Mouse (Mus musculus) gastrocnemius, adult 2 months (tissue): Measurements from ENCODE around the gene Zc3h12c. TPM values are rescaled to one million over a fixed set of nuclear protein-coding genes. Genes with fewer than 3 reads are reported as not detected.

Source experiments
- DNase-seq: peaks from one replicate; pipeline ENCODE4 v3.0.0; 2022
- H3K27ac ChIP-seq: fragments of 200-600 bp; 2 replicates; pipeline ENCODE4 v1.8.1; 2022; ENCODE audit warnings: mild to moderate bottlenecking
- H3K4me3 ChIP-seq: fragments of 200-600 bp; 2 replicates; pipeline ENCODE4 v1.8.1; 2022; ENCODE audit warnings: mild to moderate bottlenecking, moderate library complexity
- CTCF ChIP-seq: fragments of 200-600 bp; IDR thresholded peaks from 2 replicates; pipeline ENCODE4 v1.8.1; 2022; ENCODE audit warnings: antibody characterized with exemption, mild to moderate bottlenecking, moderate library complexity
- intact Hi-C: fragments of 180-260 bp; cut with DNase I; formaldehyde crosslinking; loops from one replicate; pipeline ENCODE4 v1.15.1; 2025
- total RNA-seq, 2 experiments: library from RNA; stranded (reverse); gene quantifications; 2 replicates each; pipeline ENCODE4 v1.2.3; 2021

Zc3h12c gene
- total RNA-seq, 2 experiments from 2014 or later = 7.8 to 9.8 TPM

DNA sequence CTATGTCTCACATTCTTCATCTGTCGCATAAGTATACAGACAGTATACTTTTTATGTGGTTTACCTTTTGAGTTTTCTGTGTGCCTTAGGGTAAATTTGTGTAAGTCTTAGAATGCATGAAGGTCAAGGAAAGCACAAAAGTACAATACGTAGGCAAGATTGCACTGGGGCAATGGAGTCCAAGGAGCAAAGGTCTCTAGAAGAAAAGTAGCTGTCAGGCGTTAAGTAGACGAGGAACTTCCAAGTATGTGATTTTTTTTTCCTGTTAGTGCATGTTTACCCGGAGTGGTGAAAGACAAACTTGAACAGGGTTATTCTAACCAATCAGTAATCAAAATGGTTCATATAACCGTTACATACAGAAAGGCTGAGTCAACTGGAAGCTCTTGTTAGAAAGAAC is 12.5 kb upstream of the Zc3h12c start:
- intact Hi-C loops = no loop called here
- no peak overlapping the region for H3K27ac ChIP-seq
- no peak for DNase-seq
- TF ChIP-seq CTCF = no peak
- H3K4me3 ChIP-seq = no peak overlapping the region

DNA sequence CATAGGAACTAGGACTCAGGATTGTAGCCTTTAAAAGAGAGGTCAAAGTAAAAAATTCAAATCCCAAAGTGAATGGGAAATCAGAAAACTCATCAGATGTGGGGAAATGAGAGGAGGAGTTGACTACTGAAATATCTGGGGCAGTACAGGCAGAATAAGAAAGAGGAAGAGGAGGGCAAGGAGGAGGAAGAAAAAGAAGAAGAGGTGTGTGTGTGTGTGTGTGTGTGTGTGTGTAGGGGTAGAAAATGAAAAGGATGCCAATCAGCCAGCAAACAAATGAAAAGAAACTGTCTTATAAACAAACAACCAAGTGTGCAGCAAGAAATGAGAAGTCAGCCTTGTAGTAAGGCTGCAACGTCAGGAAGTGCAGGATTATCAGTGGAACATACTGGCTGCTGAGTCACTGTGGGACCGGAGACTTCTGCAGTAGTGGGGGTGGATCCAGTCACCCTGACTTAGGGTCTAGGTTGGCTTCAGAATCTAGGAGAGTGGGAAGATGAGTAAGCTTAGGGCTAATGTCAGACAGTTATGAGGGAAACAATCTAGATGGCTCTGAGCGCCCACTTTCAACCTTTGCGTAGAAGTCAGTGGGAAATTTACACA is 7.0 kb upstream of the Zc3h12c start:
- DNase-seq = no peak
- Histone ChIP-seq H3K4me3 (no peak overlapping the region), H3K27ac (no peak overlapping the region)
- intact Hi-C loops = no loop called here
- TF ChIP-seq CTCF = no peak

DNA sequence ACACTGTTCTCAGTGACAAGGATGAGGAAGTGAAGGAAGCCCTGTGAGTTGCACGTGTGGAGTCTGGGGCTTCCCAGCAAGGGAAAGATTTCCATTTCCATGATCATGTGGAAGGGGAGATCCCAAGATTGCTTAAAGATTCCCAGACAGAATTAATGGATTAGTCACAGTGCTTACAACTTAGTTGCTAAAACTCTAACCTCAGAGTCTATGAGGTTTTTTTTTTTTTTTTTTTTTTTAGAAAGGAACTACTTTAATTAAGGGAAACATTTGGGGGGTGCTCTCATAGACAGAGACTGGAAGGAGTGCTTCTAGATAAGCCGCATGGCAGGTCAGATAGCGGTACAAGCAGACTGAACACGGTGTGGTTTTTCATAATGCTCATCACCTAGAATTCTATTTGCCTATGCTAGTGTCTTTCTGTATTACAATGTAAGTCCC is 6.3 kb upstream of the Zc3h12c start:
- intact Hi-C loops = no loop called here
- H3K4me3 ChIP-seq = no peak overlapping the region
- TF ChIP-seq CTCF = no peak

DNA sequence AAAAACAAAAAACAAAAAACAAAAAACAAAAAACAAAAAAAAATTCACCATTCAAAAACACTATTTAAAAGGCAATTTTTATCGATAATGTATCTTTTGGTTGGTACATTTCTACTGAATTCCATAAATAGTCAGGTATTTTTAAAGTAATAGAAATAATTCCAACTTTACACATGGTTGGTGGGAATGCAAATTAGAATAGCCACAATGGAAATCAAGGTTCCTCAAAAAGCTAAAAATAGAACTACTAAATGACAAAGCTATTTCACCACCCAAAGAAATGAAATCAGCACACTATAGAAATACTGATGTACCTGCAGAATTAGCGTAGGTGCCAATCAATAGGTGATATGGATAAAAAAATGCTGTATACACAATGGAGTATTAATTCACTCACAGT is 5.6 kb upstream of the Zc3h12c start:
- Histone ChIP-seq H3K4me3 (no peak overlapping the region), H3K27ac (no peak overlapping the region)
- intact Hi-C loops = no loop called here
- no peak for DNase-seq
- no peak for TF ChIP-seq CTCF

More for the DNA sequence above, 6.3 kb upstream of the Zc3h12c start:
- no peak for DNase-seq
- H3K27ac ChIP-seq = no peak overlapping the region

DNA sequence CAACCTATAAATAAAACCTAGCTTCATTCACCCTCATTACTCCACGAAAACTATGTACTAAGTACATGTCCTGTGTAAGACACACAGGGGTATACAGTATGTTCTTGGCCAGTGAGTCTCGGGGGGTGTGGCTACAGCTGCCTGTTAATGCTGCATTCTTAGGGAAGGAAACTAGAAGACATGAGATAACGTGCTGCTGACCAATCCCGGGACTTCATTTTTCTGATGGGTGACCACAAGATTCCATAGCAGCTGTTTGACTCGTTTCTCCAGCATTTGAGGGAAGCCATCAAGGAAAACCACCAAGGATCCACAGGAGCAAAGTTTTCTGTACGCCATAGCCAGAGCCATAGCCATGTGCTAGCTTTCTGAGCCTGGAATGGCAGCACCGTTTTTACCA is 4.2 kb upstream of the Zc3h12c start:
- no peak for DNase-seq
- TF ChIP-seq CTCF = no peak
- H3K4me3 ChIP-seq = peak overlapping the region; percentile 38
- intact Hi-C loops = no loop called here
- H3K27ac ChIP-seq = no peak overlapping the region

DNA sequence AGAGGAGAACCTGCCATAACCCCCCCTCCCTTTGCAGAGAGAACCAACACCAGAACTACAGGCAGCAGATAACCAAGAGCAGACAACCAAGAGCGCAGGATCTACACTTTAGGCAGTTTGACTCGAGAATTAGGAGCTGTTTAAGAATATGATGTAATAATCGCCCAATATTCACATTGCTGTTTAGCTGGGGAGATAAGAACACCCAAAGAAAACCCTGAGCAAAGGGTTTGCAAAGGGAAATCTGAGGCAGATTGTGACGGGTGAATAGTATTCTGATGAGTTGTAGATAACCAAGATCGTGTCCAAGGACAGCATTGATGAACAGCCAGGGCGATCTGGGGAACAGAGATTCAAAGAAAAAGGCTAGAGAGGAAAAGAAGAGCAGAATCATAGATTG is 2.3 kb upstream of the Zc3h12c start:
- Histone ChIP-seq H3K27ac (no peak overlapping the region), H3K4me3 (no peak overlapping the region)
- intact Hi-C loops = no loop called here
- no peak for TF ChIP-seq CTCF
- no peak for DNase-seq

DNA sequence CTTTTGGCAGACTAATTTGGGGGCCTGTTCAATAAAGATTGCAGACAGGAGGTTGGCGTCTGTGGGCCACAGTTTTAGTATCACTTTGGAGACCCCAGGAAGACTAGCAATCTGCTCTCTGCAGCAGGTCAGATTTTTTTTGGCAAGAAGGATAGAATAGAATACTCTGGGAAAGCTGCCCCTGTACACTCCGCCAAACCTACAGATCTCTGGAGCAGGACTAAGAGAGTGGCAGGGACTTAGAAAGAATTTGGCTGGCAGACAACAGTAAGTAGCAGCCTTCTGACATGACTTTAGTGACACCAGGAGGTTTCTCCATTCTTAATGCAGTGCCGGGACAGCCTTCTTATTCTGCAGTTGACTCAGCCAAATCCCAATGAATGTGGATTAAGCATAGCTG is 1.8 kb upstream of the Zc3h12c start:
- H3K4me3 ChIP-seq = no peak overlapping the region
- DNase-seq = peak; percentile 21
- peak; percentile 39; the same call in 1 of the 2 replicates for TF ChIP-seq CTCF
- intact Hi-C loops = no loop called here
- H3K27ac ChIP-seq = no peak overlapping the region

DNA sequence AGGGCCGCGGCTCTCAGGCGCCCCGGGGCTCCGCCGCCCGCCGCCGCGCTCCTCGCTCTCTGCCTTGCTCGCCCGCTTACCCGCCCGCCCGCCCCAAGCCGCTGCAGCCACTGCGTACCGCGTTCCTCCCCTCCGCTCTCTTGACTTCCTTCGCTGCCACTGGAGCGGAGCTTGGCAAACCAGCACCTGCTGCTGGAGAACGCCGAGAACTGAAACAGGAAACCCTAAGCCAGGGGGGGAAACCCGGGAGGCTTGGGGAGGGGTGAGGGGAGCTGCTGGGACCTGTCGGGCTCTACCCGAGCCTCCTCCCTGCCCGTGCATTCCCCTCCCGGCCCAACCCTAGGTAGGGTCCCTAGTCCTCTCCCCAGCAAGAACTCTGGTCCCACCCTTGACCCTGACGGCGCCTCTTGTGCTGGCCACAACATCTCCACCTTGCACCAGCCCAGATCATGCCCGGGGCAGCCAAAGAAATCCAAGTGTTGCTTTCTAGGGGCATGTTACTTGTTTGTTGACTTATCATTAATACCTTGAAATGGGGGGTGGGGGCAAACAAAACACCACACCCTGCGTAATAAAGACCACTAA is 406 bp upstream of the Zc3h12c start:
- Histone ChIP-seq H3K4me3 (peak overlapping the region; percentile 90), H3K27ac (peak overlapping the region; percentile 96)
- intact Hi-C loops = loop anchor here (5.0 kb wide), 2 partner anchors 36 to 121 kb away; partner anchors contain the start of gene Rdx
- TF ChIP-seq CTCF = peak; percentile 40; the same call in 1 of the 2 replicates
- peak; percentile 89 for DNase-seq

DNA sequence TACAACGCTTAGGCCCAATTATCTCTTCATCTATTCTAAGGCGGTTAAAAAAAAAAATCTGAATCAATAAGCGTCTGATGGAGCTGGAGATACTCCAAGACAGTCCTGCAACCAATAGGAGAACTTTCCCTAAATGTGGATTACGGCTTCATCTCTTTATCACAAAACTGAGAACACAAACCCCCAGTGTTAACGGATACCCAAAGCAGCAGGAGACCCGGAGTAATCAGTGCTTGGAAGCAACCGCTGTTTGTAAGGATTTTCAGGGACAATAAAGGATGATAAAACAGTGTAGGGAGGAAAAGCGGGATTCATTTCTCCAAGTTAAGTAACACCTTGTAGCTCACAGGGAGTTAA is 888 bp downstream of the Zc3h12c start:
- intact Hi-C loops = loop anchor here (5.0 kb wide), 2 partner anchors 35 to 120 kb away; partner anchors contain the start of gene Rdx
- Histone ChIP-seq H3K4me3 (peak overlapping the region; percentile 90), H3K27ac (peak overlapping the region; percentile 96)
- no peak for TF ChIP-seq CTCF
- no peak for DNase-seq

DNA sequence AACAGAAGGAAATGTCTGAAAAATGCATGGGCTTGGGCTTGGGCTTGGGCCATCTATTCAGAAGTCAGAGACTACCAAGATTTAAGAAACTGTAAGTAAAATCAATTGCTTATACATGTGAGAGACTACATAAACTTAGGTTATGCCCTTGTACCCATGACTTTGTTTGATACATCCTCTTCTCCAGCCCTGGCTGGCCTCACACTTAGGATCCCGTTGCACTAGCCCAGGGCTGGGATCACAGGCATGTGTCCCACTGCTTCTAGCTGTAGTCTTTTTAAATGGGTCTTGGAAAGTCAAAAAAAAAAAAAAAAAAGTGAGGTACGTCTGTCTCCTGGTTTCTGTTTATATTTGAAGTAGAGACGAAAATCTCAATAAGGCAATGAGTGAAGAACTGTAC is 1.3 kb downstream of the Zc3h12c start:
- peak overlapping the region; percentile 90 for H3K4me3 ChIP-seq
- peak overlapping the region; percentile 96 for H3K27ac ChIP-seq
- intact Hi-C loops = loop anchor here (5.0 kb wide), 2 partner anchors 35 to 120 kb away; partner anchors contain the start of gene Rdx
- TF ChIP-seq CTCF = no peak
- DNase-seq = no peak

DNA sequence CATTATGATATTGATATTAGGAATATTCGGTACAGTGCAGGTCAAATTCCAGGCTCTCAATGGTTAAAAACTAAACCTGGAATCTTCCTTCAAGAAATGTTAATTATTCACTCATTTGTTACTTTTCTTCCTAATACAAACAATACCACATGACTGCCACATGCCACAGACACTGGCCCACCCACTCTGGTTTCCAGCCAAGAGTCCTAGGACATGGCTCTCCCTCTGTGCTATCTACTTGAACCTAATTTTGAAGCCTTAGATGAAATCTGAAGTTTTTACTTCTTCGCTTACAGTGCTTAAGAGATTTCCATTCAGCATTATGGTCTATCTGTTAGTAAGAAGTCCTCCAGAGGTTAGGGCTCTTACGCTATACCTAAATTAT is 2.7 kb downstream of the Zc3h12c start:
- intact Hi-C loops = loop anchor here (5.0 kb wide), 2 partner anchors 33 to 118 kb away; partner anchors contain the start of gene Rdx
- no peak for DNase-seq
- Histone ChIP-seq H3K27ac (no peak overlapping the region), H3K4me3 (no peak overlapping the region)
- no peak for TF ChIP-seq CTCF

DNA sequence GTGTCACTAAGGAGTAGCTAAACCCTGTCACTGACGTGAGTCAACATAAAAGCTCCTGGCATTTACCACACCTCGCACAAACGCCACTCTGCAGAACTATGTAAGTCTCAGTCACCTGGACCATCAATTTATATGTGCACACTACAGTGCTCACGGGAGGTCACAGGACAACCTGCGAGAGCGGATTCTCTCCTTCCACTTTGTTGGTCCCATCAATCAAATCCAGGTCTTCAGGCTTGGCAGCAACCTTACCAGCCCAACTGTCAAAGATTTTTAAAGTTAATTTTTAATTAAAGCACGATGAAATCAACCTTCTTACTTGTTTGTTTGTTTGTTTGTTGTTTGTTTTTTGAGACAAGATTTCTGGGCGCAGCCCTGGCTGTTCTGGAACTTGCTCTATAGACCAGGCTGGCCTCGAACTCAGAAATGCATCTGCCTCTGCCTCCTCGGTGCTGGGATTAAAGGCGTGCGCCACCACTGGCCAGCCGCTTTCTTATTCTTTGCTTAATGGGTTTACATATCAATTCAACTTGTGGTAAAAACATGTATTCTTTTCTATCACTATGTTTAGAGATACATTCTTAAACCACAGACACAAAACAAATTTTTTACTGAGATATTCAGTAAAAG is 3.2 kb downstream of the Zc3h12c start:
- TF ChIP-seq CTCF = no peak
- DNase-seq = no peak
- intact Hi-C loops = loop anchor here (5.0 kb wide), 2 partner anchors 33 to 118 kb away; partner anchors contain the start of gene Rdx
- no peak overlapping the region for H3K4me3 ChIP-seq
- H3K27ac ChIP-seq = no peak overlapping the region

DNA sequence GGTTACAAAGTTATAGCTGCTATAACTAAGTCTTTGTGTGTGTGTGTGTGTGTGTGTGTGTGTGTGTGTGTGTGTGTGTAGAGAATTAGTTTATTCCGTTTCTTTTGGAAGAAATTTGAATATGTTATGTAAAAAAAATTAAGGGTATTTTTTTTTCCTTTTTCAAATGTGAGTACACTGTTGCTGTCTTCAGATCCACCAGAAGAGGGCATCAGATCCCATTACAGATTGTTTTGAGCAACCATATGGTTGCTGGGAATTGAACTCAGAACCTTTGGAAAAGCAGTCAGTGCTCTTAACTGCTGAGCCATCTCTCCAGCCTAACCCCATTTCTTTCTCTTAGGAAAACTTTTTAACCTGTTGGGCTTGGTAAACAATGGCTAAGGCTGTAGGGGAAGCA is 7.9 kb downstream of the Zc3h12c start:
- peak; percentile 12; the same call in 1 of the 2 replicates for TF ChIP-seq CTCF
- Histone ChIP-seq H3K4me3 (no peak overlapping the region), H3K27ac (no peak overlapping the region)
- intact Hi-C loops = no loop called here
- DNase-seq = no peak
